Mouse (Mus musculus) liver, embryonic 16.5 days (tissue): ENCODE measurements around the gene Arid5b. TPM values are rescaled to one million over a fixed set of nuclear protein-coding genes. Genes with fewer than 3 reads are reported as not detected.
A peak's percentile ranks its signal among the peaks of the same experiment; 100 is the strongest.

Experiments used
- ATAC-seq: fragments of 200-750 bp; cut with Nextera tagmentation; 2 replicates; pipeline ENCODE4 v1.8.0; 2017; ENCODE audit warnings: low read depth, mild to moderate bottlenecking, moderate number of reproducible peaks, moderate library complexity
- H3K27ac ChIP-seq: fragments of 300-500 bp; sonication (generic); 2 replicates; pipeline ENCODE4 v1.5.1; 2014; ENCODE audit warnings: mild to moderate bottlenecking, low read length
- H3K27me3 ChIP-seq: fragments of 300-500 bp; sonication (generic); 2 replicates; pipeline ENCODE4 v1.6.1; 2014; ENCODE audit warnings: low read depth, low read length, mixed read lengths; ENCODE audit not compliant: control insufficient read depth, insufficient read depth
- H3K36me3 ChIP-seq: fragments of 300-500 bp; sonication (generic); 2 replicates; pipeline ENCODE4 v1.6.1; 2014; ENCODE audit warnings: mild to moderate bottlenecking; ENCODE audit not compliant: control insufficient read depth, insufficient read depth
- H3K4me1 ChIP-seq: fragments of 300-500 bp; sonication (generic); 2 replicates; pipeline ENCODE4 v1.6.1; 2014; ENCODE audit warnings: low read depth, low read length, mixed read lengths; ENCODE audit not compliant: control insufficient read depth
- H3K4me2 ChIP-seq: fragments of 300-500 bp; sonication (generic); 2 replicates; pipeline ENCODE4 v1.6.1; 2014; ENCODE audit warnings: low read depth, low read length, mixed read lengths
- H3K4me3 ChIP-seq: fragments of 300-500 bp; sonication (generic); 2 replicates; pipeline ENCODE4 v1.5.1; 2014; ENCODE audit warnings: low read depth, mild to moderate bottlenecking, low read length
- H3K9ac ChIP-seq: fragments of 300-500 bp; sonication (generic); 2 replicates; pipeline ENCODE4 v1.6.1; 2014; ENCODE audit warnings: low read depth, low read length
- H3K9me3 ChIP-seq: fragments of 300-500 bp; sonication (generic); replicated peaks from 2 replicates; pipeline ENCODE4 v1.6.1; 2016; ENCODE audit warnings: low read length; ENCODE audit not compliant: control insufficient read depth
- WGBS: fragments of 180-500 bp; shearing (Covaris S2); extraction: QIAGEN DNeasy Blood & Tissue Kit; methylation state at CpG from one replicate; pipeline ENCODE4 v1.1.7; 2014; ENCODE audit not compliant: insufficient replicate concordance; 5-methylcytosine and 5-hydroxymethylcytosine counted together
- polyA plus RNA-seq: library from polyadenylated mRNA; unstranded; fragments of >200 nt; fragmentation: Nextera tagmentation; extraction: Ambion mirVana; gene quantifications from 2 replicates; pipeline ENCODE4 v1.2.1, GENCODE M21; 2015

Arid5b gene
- polyA plus RNA-seq, 1 experiment from 2014 or later: 7.8 TPM

DNA sequence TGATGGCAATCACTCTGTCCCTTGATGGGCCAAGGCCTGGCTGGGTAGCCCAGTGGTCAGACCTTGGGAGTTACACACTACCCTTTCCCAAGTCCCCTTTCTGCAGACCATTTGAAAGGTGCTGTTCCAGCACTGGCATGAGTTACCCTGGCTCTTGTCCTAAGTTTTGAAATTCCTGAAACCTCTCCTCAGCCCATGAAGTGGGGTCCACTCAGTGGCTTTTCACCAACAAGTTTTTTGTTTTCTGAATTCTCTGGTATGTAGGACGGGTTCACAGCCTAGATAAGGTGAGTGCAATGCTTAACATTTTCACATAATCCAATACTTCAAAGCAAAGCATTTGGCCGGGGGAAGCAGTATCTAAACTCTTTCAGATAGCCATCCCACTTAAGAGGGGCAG, 183.4 kb downstream of the Arid5b start:
- Histone ChIP-seq H3K9ac (no peak overlapping the region), H3K36me3 (peaks cover 19% of the 10 kb centered on the region), H3K27me3 (no peaks in the 10 kb centered on the region), H3K4me3 (no peak overlapping the region), H3K27ac (no peak overlapping the region), H3K9me3 (no peaks in the 10 kb centered on the region), H3K4me1 (peaks cover 2% of the 10 kb centered on the region), H3K4me2 (no peak overlapping the region)
- no peak for ATAC-seq
- 35% methylated on average over 2 of the region's 2 CpGs for WGBS

GRCm38 (mm10) chr10:68093496-68093895, 185.0 kb downstream of the Arid5b start:
- H3K36me3 ChIP-seq: peaks cover 19% of the 10 kb centered on the region
- H3K9me3 ChIP-seq: no peaks in the 10 kb centered on the region
- peaks cover 2% of the 10 kb centered on the region for H3K4me1 ChIP-seq
- H3K27ac ChIP-seq: no peak overlapping the region
- no peak for ATAC-seq
- no peaks in the 10 kb centered on the region for H3K27me3 ChIP-seq
- no peak overlapping the region for H3K4me3 ChIP-seq
- no peak overlapping the region for H3K9ac ChIP-seq
- 63% methylated on average over 3 of the region's 3 CpGs for WGBS
- H3K4me2 ChIP-seq: no peak overlapping the region

GRCm38 (mm10) chr10:68091840-68092239, 186.7 kb downstream of the Arid5b start:
- H3K27me3 ChIP-seq: no peaks in the 10 kb centered on the region
- no peaks in the 10 kb centered on the region for H3K9me3 ChIP-seq
- H3K27ac ChIP-seq: no peak overlapping the region
- WGBS: 46% methylated on average over 4 of the region's 4 CpGs
- no peak overlapping the region for H3K4me3 ChIP-seq
- peaks cover 2% of the 10 kb centered on the region for H3K4me1 ChIP-seq
- no peak for ATAC-seq
- peaks cover 4% of the 10 kb centered on the region for H3K36me3 ChIP-seq
- H3K9ac ChIP-seq: no peak overlapping the region
- H3K4me2 ChIP-seq: no peak overlapping the region

DNA sequence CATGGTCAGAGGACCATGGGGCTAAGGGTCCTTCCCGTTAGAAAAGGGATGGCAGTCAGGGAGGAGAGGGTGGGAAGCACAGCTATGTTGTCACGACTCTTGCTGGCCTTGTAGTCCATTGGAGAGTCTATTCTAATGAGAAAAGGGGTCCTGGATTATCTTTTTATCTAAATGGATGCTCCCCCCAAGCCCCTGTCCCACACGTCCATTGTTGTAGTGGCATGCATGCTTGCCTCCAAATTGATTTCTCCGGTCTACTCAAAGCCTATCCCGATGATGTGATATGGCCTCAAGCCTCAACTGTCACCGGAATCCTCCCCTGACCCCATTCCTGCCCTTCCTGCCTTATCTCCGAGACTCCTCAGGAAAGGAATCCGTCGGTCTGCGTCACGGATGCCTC, 187.5 kb downstream of the Arid5b start:
- Histone ChIP-seq H3K9ac (no peak overlapping the region), H3K27ac (no peak overlapping the region), H3K27me3 (no peaks in the 10 kb centered on the region), H3K4me3 (no peak overlapping the region), H3K4me1 (peaks cover 2% of the 10 kb centered on the region), H3K36me3 (no peaks in the 10 kb centered on the region; the same call in 1 of the 2 replicates), H3K9me3 (no peaks in the 10 kb centered on the region), H3K4me2 (no peak overlapping the region)
- WGBS: 68% methylated on average over 11 of the region's 11 CpGs
- no peak for ATAC-seq

DNA sequence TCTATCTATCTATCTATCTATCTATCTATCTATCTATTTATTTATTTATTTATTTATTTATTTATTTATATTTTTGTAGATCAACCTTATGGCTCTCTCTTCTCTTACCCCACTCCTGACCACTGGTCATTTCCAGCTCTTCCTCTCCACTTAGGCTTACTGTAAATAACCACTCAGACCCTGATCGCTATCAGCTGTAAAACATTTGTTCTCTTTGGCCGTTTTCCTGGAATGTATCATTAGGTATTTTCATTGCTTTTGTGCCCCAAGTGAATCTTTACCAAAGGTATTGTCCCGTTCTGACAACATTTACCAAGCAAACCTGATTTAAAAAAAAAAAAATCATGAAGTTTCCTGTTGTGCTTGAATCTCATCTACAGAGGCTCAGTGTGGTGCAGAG, 188.0 kb downstream of the Arid5b start:
- Histone ChIP-seq H3K9ac (no peak overlapping the region), H3K4me3 (no peak overlapping the region), H3K4me2 (no peak overlapping the region), H3K36me3 (no peaks in the 10 kb centered on the region), H3K27me3 (no peaks in the 10 kb centered on the region), H3K27ac (no peak overlapping the region), H3K4me1 (peaks cover 2% of the 10 kb centered on the region), H3K9me3 (no peaks in the 10 kb centered on the region)
- 39% methylated on average over 3 of the region's 3 CpGs for WGBS
- ATAC-seq: no peak

DNA sequence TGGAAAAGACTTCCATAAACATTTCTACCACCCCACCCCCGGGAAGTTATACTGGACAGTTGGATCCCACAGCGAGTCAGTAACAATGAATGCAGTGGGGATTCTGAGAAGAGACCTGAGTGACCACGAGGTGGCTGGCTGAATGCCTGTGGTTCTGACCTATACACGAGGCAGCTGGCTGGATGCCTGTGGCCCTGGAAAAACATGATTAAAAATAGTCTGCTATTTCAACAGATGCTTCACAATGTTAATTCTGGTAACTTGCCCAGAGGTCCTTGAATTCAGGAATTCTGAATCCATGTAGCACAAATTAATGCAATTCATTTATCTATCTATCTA, 188.4 kb downstream of the Arid5b start:
- H3K4me1 ChIP-seq: peaks cover 2% of the 10 kb centered on the region
- peak; percentile 30; the same call in 1 of the 2 replicates for ATAC-seq
- no peaks in the 10 kb centered on the region for H3K27me3 ChIP-seq
- H3K9me3 ChIP-seq: no peaks in the 10 kb centered on the region
- H3K4me2 ChIP-seq: no peak overlapping the region
- no peaks in the 10 kb centered on the region for H3K36me3 ChIP-seq
- WGBS: 40% methylated on average over 4 of the region's 4 CpGs
- H3K9ac ChIP-seq: no peak overlapping the region
- H3K4me3 ChIP-seq: no peak overlapping the region
- H3K27ac ChIP-seq: no peak overlapping the region

DNA sequence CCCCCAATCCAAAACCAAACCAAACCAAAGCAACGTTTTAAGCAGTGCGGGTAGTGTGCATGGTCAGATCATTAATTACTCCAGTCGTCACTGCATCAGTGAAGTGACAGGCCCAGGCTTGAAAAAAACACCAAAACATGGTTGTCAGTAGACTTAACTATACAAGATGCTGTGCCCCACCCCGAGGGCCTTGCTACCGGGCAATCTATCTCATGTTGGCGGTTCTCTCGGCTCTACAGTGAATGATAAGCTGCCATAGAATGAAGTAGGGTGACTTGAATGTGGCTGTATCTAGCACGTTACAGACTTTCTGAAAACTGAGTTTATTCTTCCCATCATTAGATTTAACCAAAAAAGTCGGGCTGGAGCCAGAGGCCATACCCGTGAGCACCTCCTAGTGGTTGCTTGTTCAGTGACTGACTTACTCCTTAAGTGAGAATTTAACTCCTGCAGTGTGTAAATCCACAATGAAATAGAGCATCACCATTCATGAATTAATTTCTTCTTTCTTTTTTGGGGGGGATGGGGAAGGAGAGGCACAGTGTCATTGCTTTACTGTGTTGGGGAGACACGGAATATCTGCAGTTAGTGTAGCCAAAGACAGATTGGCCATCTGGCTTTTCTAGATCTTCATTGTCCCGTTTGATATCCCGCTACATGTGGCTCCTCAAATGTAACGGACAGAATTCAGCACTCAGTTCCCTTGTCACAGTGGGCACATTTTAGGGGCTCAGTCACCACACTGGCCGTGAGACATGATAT, 188.9 kb downstream of the Arid5b start:
- Histone ChIP-seq H3K4me2 (no peak overlapping the region), H3K9ac (no peak overlapping the region), H3K4me3 (no peak overlapping the region), H3K4me1 (peaks cover 2% of the 10 kb centered on the region), H3K27ac (no peak overlapping the region), H3K27me3 (no peaks in the 10 kb centered on the region), H3K36me3 (no peaks in the 10 kb centered on the region), H3K9me3 (no peaks in the 10 kb centered on the region)
- ATAC-seq: no peak
- WGBS: 55% methylated on average over 15 of the region's 15 CpGs

DNA sequence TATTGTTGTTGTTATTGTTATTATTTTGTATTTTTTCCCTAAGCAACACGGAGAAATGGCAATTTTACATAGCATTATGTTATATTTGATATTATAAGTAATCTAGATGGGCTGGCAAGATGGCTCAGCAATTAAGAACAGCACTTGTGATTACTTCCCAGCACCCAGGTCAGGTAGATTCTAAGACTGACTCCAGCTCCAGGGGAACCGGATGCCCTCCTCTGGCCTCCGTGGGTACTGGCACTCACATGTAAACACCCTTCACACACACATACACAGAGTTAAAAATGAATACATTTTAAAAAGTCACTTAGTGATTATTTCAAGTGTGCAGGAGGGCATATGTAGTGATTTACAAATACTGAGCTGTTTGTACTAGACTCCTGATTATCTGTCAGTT, 190.8 kb downstream of the Arid5b start:
- H3K27me3 ChIP-seq: no peaks in the 10 kb centered on the region
- H3K4me1 ChIP-seq: peaks cover 2% of the 10 kb centered on the region
- H3K9ac ChIP-seq: no peak overlapping the region
- H3K36me3 ChIP-seq: no peaks in the 10 kb centered on the region
- no peaks in the 10 kb centered on the region for H3K9me3 ChIP-seq
- WGBS: 65% methylated on average over 3 of the region's 3 CpGs
- H3K27ac ChIP-seq: no peak overlapping the region
- no peak overlapping the region for H3K4me2 ChIP-seq
- no peak overlapping the region for H3K4me3 ChIP-seq
- no peak for ATAC-seq

DNA sequence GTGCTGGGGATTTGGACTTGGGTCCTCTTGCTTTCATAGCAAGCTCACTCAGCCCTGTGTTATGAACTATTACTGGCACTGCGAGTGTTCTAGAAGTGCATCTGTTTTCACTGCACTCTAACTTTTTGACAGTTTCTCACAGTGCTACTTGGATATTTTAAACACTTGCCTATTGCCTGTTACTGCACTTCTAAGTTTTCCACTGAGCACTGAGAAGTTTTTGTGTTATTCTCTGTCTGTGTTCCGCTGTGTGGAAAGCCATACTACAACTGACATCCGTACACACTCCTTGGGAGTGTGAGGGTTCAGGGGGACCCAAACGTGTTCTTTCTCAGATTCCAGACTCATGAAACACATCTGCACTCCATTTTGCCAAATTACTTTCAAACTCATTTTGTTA, 191.6 kb downstream of the Arid5b start:
- WGBS: 64% methylated on average over 4 of the region's 4 CpGs
- no peaks in the 10 kb centered on the region for H3K36me3 ChIP-seq
- peaks cover 2% of the 10 kb centered on the region for H3K4me1 ChIP-seq
- no peak overlapping the region for H3K9ac ChIP-seq
- no peak for ATAC-seq
- no peak overlapping the region for H3K27ac ChIP-seq
- no peak overlapping the region for H3K4me3 ChIP-seq
- no peaks in the 10 kb centered on the region for H3K9me3 ChIP-seq
- no peak overlapping the region for H3K4me2 ChIP-seq
- no peaks in the 10 kb centered on the region for H3K27me3 ChIP-seq
